10 mouse cellular contexts compared by ENCODE assay signal in the genomic region with DNA sequence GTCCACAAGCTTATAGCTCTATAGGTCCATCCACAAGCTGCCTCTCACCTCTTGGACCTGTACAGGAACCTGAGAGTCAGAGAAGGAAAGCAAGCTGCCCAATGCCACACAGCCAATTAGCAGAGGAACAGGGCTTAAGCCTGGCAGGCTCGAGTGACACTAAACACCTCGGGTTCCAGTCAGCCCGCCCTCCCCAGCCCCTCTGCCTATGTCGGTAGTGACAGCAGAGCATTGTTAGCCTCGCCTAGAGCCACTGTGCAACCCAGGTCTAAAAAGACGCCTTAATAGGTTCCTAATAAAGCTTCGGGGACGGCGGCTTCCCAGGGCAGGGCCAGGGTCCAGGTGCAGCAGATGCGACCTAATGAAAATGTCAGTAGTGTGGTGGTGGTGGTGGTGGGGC.
A peak's percentile ranks its signal among the peaks of the same experiment; 100 is the strongest.
DNase-seq lines count a peak whose midpoint lies in the region; ATAC-seq and TF ChIP-seq lines count a peak whose summit lies in the region.
"Had no signal": no experiment of that assay in that cellular context is flagged by ENCODE, and none has a peak within 500 bp of the region (broad histone marks: within the 10 kb centered on the region; RNA-seq: fewer than 3 reads in every experiment).

No protein-coding gene starts in this region.

- ATAC-seq in heart, embryonic 11.5 days (replicated peaks; ENCODE audit: insufficient number of reproducible peaks, low FRiP score, low TSS enrichment) = no peak
- no peak for ATAC-seq in embryonic facial prominence, embryonic 12.5 days (ENCODE audit: insufficient number of reproducible peaks, insufficient read depth, low FRiP score, low TSS enrichment)
- ATAC-seq in hindbrain, embryonic 14.5 days (ENCODE audit: low FRiP score) = no peak
- no peak for ATAC-seq in midbrain, embryonic 13.5 days

- no peak overlapping the region for H3K4me3 ChIP-seq in heart, embryonic 11.5 days (ENCODE audit: low read depth, low read length)
- no peak overlapping the region for H3K4me3 ChIP-seq in embryonic facial prominence, embryonic 12.5 days
- no peak overlapping the region for H3K4me3 ChIP-seq in hindbrain, embryonic 14.5 days (replicated peaks; ENCODE audit: low read length)
- no peak overlapping the region for H3K4me3 ChIP-seq in midbrain, embryonic 13.5 days (replicated peaks)
- no peak overlapping the region for H3K4me3 ChIP-seq in heart, adult 2 months

- 60% methylated on average over 10 of the region's 10 CpGs for WGBS in heart, embryonic 11.5 days (ENCODE audit: insufficient replicate concordance)
- WGBS in embryonic facial prominence, embryonic 12.5 days = 44% methylated on average over 10 of the region's 10 CpGs
- WGBS in hindbrain, embryonic 14.5 days = 35% methylated on average over 10 of the region's 10 CpGs
- 26% methylated on average over 10 of the region's 10 CpGs for WGBS in midbrain, embryonic 13.5 days
- 87% methylated on average over 10 of the region's 10 CpGs for WGBS in heart, adult 2 months

- intact Hi-C loops in heart, adult 2 months (cut with DNase I) = loop anchor here (2.0 kb wide), 1 partner anchor 18 kb away; no protein-coding TSS in a partner anchor

- no peak for TF ChIP-seq POLR2A in heart, adult 2 months (IDR thresholded peaks at IDR 0.05; ENCODE audit: insufficient read depth, low read depth, low read length)

- no peaks in the 10 kb centered on the region for H3K27me3 ChIP-seq in heart, embryonic 11.5 days (ENCODE audit: control insufficient read depth, insufficient read depth, low read length)
- no peaks in the 10 kb centered on the region for H3K27me3 ChIP-seq in embryonic facial prominence, embryonic 12.5 days
- H3K27me3 ChIP-seq in hindbrain, embryonic 14.5 days (ENCODE audit: control insufficient read depth, insufficient read depth, low read length) = no peaks in the 10 kb centered on the region
- H3K27me3 ChIP-seq in midbrain, embryonic 13.5 days = no peaks in the 10 kb centered on the region
- H3K27me3 ChIP-seq in heart, adult 2 months (ENCODE audit: control insufficient read depth, insufficient read depth, low read length) = no peaks in the 10 kb centered on the region

- no peak for TF ChIP-seq CTCF in heart, adult 2 months (IDR thresholded peaks at IDR 0.05)

- peak overlapping the region; percentile 39; the same call in 1 of the 2 replicates for H3K9ac ChIP-seq in heart, embryonic 11.5 days (ENCODE audit: low read depth, low read length)
- H3K9ac ChIP-seq in embryonic facial prominence, embryonic 12.5 days = no peak overlapping the region
- peak overlapping the region; percentile 69; the same call in 1 of the 2 replicates for H3K9ac ChIP-seq in hindbrain, embryonic 14.5 days
- peak overlapping the region; percentile 59; the same call in 1 of the 2 replicates for H3K9ac ChIP-seq in midbrain, embryonic 13.5 days (replicated peaks)
- no peak overlapping the region for H3K9ac ChIP-seq in heart, adult 2 months (ENCODE audit: low read depth, low read length)

- H3K9me3 ChIP-seq in heart, embryonic 11.5 days (replicated peaks; ENCODE audit: control insufficient read depth, low read length) = no peaks in the 10 kb centered on the region
- no peaks in the 10 kb centered on the region for H3K9me3 ChIP-seq in embryonic facial prominence, embryonic 12.5 days
- no peaks in the 10 kb centered on the region for H3K9me3 ChIP-seq in hindbrain, embryonic 14.5 days (ENCODE audit: control insufficient read depth, low read length)
- H3K9me3 ChIP-seq in midbrain, embryonic 13.5 days = no peaks in the 10 kb centered on the region

- peaks cover 48% of the 10 kb centered on the region for H3K4me1 ChIP-seq in heart, embryonic 11.5 days (ENCODE audit: control insufficient read depth, insufficient read depth, low read length)
- H3K4me1 ChIP-seq in embryonic facial prominence, embryonic 12.5 days = peaks cover 55% of the 10 kb centered on the region
- peaks cover 54% of the 10 kb centered on the region for H3K4me1 ChIP-seq in hindbrain, embryonic 14.5 days (replicated peaks; ENCODE audit: control insufficient read depth, insufficient read depth, low read length)
- peaks cover 62% of the 10 kb centered on the region for H3K4me1 ChIP-seq in midbrain, embryonic 13.5 days (replicated peaks)
- H3K4me1 ChIP-seq in heart, adult 2 months (ENCODE audit: control insufficient read depth, insufficient read depth, low read length) = peaks cover 21% of the 10 kb centered on the region

- H3K79me2 ChIP-seq in heart, adult 2 months (replicated peaks; ENCODE audit: control insufficient read depth, insufficient read depth, low read length) = no peaks in the 10 kb centered on the region

- H3K4me2 ChIP-seq in heart, embryonic 11.5 days = no peak overlapping the region
- H3K4me2 ChIP-seq in embryonic facial prominence, embryonic 12.5 days (replicated peaks) = no peak overlapping the region
- H3K4me2 ChIP-seq in hindbrain, embryonic 14.5 days (replicated peaks) = no peak overlapping the region
- no peak overlapping the region for H3K4me2 ChIP-seq in midbrain, embryonic 13.5 days (replicated peaks)

- no peaks in the 10 kb centered on the region for H3K36me3 ChIP-seq in heart, embryonic 11.5 days (ENCODE audit: control insufficient read depth, insufficient read depth, low read length)
- H3K36me3 ChIP-seq in embryonic facial prominence, embryonic 12.5 days = no peaks in the 10 kb centered on the region
- H3K36me3 ChIP-seq in hindbrain, embryonic 14.5 days (replicated peaks; ENCODE audit: control insufficient read depth, insufficient read depth) = no peaks in the 10 kb centered on the region
- no peaks in the 10 kb centered on the region for H3K36me3 ChIP-seq in midbrain, embryonic 13.5 days
- H3K36me3 ChIP-seq in heart, adult 2 months (ENCODE audit: control insufficient read depth, insufficient read depth, low read length) = no peaks in the 10 kb centered on the region

- DNase-seq in heart, adult 18-20 months = no peak
- no peak for DNase-seq in hindbrain, embryonic 14.5 days (ENCODE audit: low spot score)
- DNase-seq in B cell, adult 2 months = no peak
- DNase-seq in heart, adult 2 months = no peak
- DNase-seq in urinary bladder, adult 18-20 months (ENCODE audit: low spot score in 2 of 2) = no peak
- DNase-seq: adrenal gland, postnatal 25 days; lung, postnatal 14 days had no signal

- no peak for TF ChIP-seq EP300 in heart, adult 2 months (IDR thresholded peaks at IDR 0.05; ENCODE audit: insufficient read depth, low read depth, low read length)

- H3K27ac ChIP-seq in heart, embryonic 11.5 days (ENCODE audit: low read depth, low read length) = no peak overlapping the region
- H3K27ac ChIP-seq in embryonic facial prominence, embryonic 12.5 days = peak overlapping the region; percentile 99
- peak overlapping the region; percentile 100 for H3K27ac ChIP-seq in hindbrain, embryonic 14.5 days
- H3K27ac ChIP-seq in midbrain, embryonic 13.5 days = peak overlapping the region; percentile 100
- no peak overlapping the region for H3K27ac ChIP-seq in heart, adult 2 months

Comparison
In these comparisons a context has a peak if more than half of its experiments do, and no peak if none do; other contexts are left out.
1. H3K9ac ChIP-seq: peak in heart, embryonic 11.5 days (single experiment), hindbrain, embryonic 14.5 days (single experiment) and midbrain, embryonic 13.5 days (single experiment); none in embryonic facial prominence, embryonic 12.5 days (single experiment) and heart, adult 2 months (single experiment).
2. H3K27ac ChIP-seq: peak in embryonic facial prominence, embryonic 12.5 days (single experiment), hindbrain, embryonic 14.5 days (single experiment) and midbrain, embryonic 13.5 days (single experiment); none in heart, embryonic 11.5 days (single experiment) and heart, adult 2 months (single experiment).